Mouse (Mus musculus) G1E-ER4 (cell line): ENCODE measurements around the gene Nudt11. TPM values are rescaled to one million over a fixed set of nuclear protein-coding genes. Genes with fewer than 3 reads are reported as not detected.
"Not testable (repeated sequence)": the region's sequence is repeated elsewhere in the genome, so short reads cannot be mapped to it uniquely, and the experiment has no call there.

ENCODE experiments used
- GATA1 ChIP-seq: IDR thresholded peaks from one replicate; pipeline ENCODE4 v1.8.0; 2012; ENCODE audit warnings: low read length, inconsistent platforms
- polyA plus RNA-seq: library from polyadenylated mRNA; stranded (reverse); fragments of >175 nt; gene quantifications from 2 replicates; pipeline ENCODE4 v1.2.3, GENCODE M21; 2012

Gene Nudt11
- polyA plus RNA-seq, result not detected in 2 replicates

DNA sequence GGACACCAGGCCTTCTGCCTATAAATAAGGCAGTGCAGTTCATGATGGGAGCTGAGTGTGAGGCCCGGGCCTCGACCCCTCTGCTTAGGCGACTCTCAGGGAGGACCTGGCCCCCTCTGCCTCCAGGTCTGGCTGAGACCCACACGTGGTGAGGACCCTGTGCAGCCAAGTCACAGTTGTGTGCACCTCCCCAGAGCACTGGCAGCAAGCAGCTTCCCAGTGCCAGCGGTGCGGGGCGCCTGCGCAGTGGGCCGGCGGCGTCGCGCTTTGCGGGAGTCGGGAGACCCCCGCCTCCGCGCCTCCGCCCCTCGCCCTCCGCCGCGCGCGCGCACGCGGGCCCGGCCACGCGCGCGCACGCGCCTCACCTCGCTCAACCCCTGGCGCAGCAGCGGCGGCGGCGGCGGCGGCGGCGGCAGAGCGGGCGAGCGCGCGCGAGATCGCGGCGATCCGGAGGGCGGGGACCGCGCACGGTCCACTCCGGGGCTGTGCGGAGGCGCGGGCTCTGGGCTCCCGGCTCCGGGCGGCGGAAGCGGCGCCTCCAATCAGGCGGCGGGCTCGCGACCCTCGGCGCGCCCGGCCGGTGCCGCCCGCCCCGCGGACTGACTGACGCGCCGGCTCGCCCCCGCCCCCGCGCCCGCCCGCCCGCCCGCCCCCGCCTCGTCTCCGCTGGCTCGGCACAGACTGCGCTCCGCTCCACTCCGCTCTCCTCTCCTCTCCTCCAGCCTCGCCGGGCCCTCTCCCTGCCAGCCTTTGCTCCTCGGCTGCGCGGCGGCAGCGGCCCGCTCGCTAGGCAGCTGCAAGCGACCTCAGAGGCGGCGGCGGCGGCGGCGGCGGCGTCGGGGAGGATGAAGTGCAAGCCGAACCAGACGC is at the start of gene Nudt11:
TSS of gene Nudt11 (plus strand) at position 388 of the 870 bp plus-strand sequence.
- TF ChIP-seq GATA1, result not testable (repeated sequence)

DNA sequence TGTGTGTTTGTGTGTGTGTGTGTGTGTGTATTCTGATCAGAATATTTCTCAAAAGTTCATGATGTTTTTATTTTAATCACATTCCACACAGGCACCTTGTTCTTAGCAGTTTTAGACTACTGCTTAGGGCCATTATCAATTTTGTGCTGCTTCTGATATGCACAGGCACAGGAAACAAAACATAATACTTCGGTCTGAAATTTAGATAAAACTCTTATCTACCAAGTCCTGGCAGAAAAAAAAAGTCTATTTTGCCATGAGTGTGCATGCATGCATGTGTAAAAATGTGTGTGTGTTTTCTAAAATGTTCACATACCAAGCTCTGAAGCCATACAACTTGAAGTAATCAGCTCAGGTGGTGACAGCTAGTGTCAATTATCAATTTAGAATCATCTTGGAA is 14.3 kb downstream of the Nudt11 start:
- TF ChIP-seq GATA1, result no peak

GRCm38 (mm10) chrX:6082954-6083680 is 35.9 kb downstream of the Nudt11 start, which contains the start of gene AU022751:
Gene AU022751 (minus strand): TSS chrX:6083419.
- TF ChIP-seq GATA1, result no peak

GRCm38 (mm10) chrX:6091547-6091946 is 44.3 kb downstream of the Nudt11 start:
- TF ChIP-seq GATA1, result no peak

DNA sequence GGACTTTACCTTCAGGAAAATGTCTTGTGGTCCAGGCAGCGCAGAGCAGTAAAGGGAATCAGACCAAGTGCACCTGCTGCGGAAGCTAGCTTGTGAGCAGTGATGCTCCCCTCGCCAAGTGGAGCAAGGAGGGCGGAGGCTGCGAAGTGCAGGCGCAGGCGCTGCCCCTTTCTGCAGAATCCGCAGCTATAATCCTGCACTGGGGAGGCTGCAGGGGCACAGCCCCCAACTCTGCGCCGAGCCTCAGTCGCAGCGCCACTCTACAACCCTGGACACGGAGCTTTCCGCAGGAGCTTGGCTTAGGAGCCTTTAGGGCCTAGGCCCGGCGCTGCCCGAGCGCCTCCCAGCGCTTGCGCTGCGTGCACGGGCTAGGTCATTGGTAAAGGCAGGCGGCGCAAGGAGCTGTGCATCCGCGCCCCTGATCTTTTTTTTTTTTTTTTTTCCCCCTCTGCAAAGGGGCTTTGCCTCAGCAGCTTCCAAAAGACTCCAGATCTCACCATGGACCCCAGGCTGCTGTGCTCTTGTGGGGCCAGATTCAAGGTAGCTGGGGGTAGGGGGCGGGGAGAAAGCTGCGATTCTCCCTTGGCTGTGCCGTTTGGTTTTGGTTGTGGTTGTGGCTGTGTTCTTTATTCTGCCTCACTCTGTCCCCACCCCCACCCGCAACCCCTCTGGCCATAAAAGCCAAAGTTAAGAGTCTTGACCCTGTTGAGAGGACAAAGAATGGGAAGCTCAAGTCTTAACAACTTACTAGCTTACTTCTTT is 44.9 kb downstream of the Nudt11 start:
- TF ChIP-seq GATA1, result no peak

Other genes with a start within 250 kb of the Nudt11 start
- not detected in 2 replicates for gene AU022751, start 36.0 kb downstream of the Nudt11 start, polyA plus RNA-seq
- not detected in 2 replicates for gene Nudt10, start 125.6 kb downstream of the Nudt11 start, polyA plus RNA-seq